Mouse (Mus musculus) lung, postnatal 36 days (tissue): ENCODE data around the gene Dapl1.

Experiments used
- DNase-seq: peaks from one replicate; pipeline ENCODE4 v3.0.0; 2022; ENCODE audit warnings: mixed read lengths

The Dapl1 gene

GRCm38 (mm10) chr2:59484438-59484837 is at the start of gene Dapl1:
TSS of gene Dapl1 (plus strand) at chr2:59484653.
- no peak for DNase-seq

GRCm38 (mm10) chr2:59434820-59435219 is 49.6 kb upstream of the Dapl1 start:
- DNase-seq: no peak

GRCm38 (mm10) chr2:59437684-59438393 is 46.6 kb upstream of the Dapl1 start:
- DNase-seq: peak; percentile 82

- peak; percentile 86 for DNase-seq
These were observed 45.9 kb upstream of the Dapl1 start for GRCm38 (mm10) chr2:59438479-59438935.

- no peak for DNase-seq
These were observed 44.6 kb upstream of the Dapl1 start for GRCm38 (mm10) chr2:59439824-59440223.

GRCm38 (mm10) chr2:59440481-59440880 is 44.0 kb upstream of the Dapl1 start:
- peak; percentile 79 for DNase-seq

- DNase-seq: no peak
These were observed 42.8 kb upstream of the Dapl1 start for GRCm38 (mm10) chr2:59441681-59442080.

GRCm38 (mm10) chr2:59446671-59447070 is 37.8 kb upstream of the Dapl1 start:
- DNase-seq: no peak

- DNase-seq: no peak
These were observed 36.7 kb upstream of the Dapl1 start for GRCm38 (mm10) chr2:59447712-59448111.

GRCm38 (mm10) chr2:59448516-59448915 is 35.9 kb upstream of the Dapl1 start:
- DNase-seq: no peak

GRCm38 (mm10) chr2:59448921-59449320 is 35.5 kb upstream of the Dapl1 start:
- DNase-seq: no peak

GRCm38 (mm10) chr2:59451675-59452074 is 32.8 kb upstream of the Dapl1 start:
- no peak for DNase-seq

GRCm38 (mm10) chr2:59452102-59452501 is 32.4 kb upstream of the Dapl1 start:
- DNase-seq: no peak

- DNase-seq: no peak
These were observed 22.4 kb upstream of the Dapl1 start for GRCm38 (mm10) chr2:59462086-59462485.

GRCm38 (mm10) chr2:59463428-59464182 is 20.8 kb upstream of the Dapl1 start:
- no peak for DNase-seq

GRCm38 (mm10) chr2:59465671-59466070 is 18.8 kb upstream of the Dapl1 start:
- DNase-seq: no peak

GRCm38 (mm10) chr2:59466358-59466757 is 18.1 kb upstream of the Dapl1 start:
- DNase-seq: no peak

GRCm38 (mm10) chr2:59467085-59467484 is 17.4 kb upstream of the Dapl1 start:
- no peak for DNase-seq

- no peak for DNase-seq
These were observed 16.5 kb upstream of the Dapl1 start for GRCm38 (mm10) chr2:59467976-59468375.

GRCm38 (mm10) chr2:59469590-59470245 is 14.7 kb upstream of the Dapl1 start:
- DNase-seq: peak; percentile 34

- peak; percentile 63 for DNase-seq
These were observed 14.0 kb upstream of the Dapl1 start for GRCm38 (mm10) chr2:59470326-59471031.

- DNase-seq: peak; percentile 43
These were observed 13.2 kb upstream of the Dapl1 start for GRCm38 (mm10) chr2:59471051-59471948.
